ENCODE assay signal across 7 mouse cellular contexts in the genomic region with DNA sequence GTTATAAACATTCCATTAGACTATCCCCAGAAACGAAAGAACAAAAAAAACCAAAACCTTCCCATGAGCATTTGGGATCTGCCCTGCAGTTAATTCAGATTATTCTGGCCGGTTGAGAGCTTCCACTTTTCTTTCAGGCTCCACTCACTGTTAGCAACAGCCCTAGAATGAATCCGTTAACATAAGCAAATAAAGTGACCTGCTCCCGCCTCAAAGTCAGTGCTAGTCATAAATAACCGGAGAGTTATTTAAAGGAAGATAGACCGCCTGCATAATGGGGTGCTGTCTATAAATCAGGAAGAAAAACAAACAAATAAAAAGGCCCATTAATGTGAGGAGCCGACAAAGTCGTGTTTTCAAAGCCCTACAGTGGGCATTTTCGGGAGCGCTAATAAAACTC.
A peak's percentile ranks its signal among the peaks of the same experiment; 100 is the strongest.
DNase-seq lines count a peak whose midpoint lies in the region; ATAC-seq lines count a peak whose summit lies in the region.

No protein-coding gene starts in this region.

- no peak overlapping the region for H3K27ac ChIP-seq in lung, embryonic 16.5 days (ENCODE audit: low read length)
- H3K27ac ChIP-seq in forebrain, embryonic 15.5 days (replicated peaks), result no peak overlapping the region
- H3K27ac ChIP-seq in liver, embryonic 12.5 days, result no peak overlapping the region
- H3K27ac ChIP-seq in stomach, embryonic 14.5 days (ENCODE audit: low read length), result no peak overlapping the region

- no peaks in the 10 kb centered on the region for H3K9me3 ChIP-seq in lung, embryonic 16.5 days (ENCODE audit: control insufficient read depth, low read length)
- H3K9me3 ChIP-seq in forebrain, embryonic 15.5 days, result no peaks in the 10 kb centered on the region
- H3K9me3 ChIP-seq in liver, embryonic 12.5 days (replicated peaks), result no peaks in the 10 kb centered on the region
- no peaks in the 10 kb centered on the region for H3K9me3 ChIP-seq in stomach, embryonic 14.5 days (ENCODE audit: control insufficient read depth, low read depth, low read length)

- H3K9ac ChIP-seq in lung, embryonic 16.5 days (ENCODE audit: low read length), result peak overlapping the region; percentile 52
- H3K9ac ChIP-seq in forebrain, embryonic 15.5 days (replicated peaks), result no peak overlapping the region
- H3K9ac ChIP-seq in liver, embryonic 12.5 days, result no peak overlapping the region
- H3K9ac ChIP-seq in stomach, embryonic 14.5 days (replicated peaks; ENCODE audit: low read depth, low read length), result no peak overlapping the region

- H3K4me1 ChIP-seq in lung, embryonic 16.5 days (replicated peaks; ENCODE audit: control insufficient read depth, insufficient read depth, low read length), result peaks cover 9% of the 10 kb centered on the region
- peaks cover 9% of the 10 kb centered on the region; the same call in 1 of the 2 replicates for H3K4me1 ChIP-seq in forebrain, embryonic 15.5 days
- no peaks in the 10 kb centered on the region for H3K4me1 ChIP-seq in liver, embryonic 12.5 days
- peaks cover 3% of the 10 kb centered on the region for H3K4me1 ChIP-seq in stomach, embryonic 14.5 days (ENCODE audit: control insufficient read depth, insufficient read depth, low read length)

- H3K27me3 ChIP-seq in lung, embryonic 16.5 days (ENCODE audit: control insufficient read depth, insufficient read depth, low read depth, low read length), result peaks cover 8% of the 10 kb centered on the region
- H3K27me3 ChIP-seq in forebrain, embryonic 15.5 days, result peaks cover 6% of the 10 kb centered on the region; the same call in 1 of the 2 replicates
- peaks cover 39% of the 10 kb centered on the region for H3K27me3 ChIP-seq in liver, embryonic 12.5 days (replicated peaks)
- H3K27me3 ChIP-seq in stomach, embryonic 14.5 days (ENCODE audit: control insufficient read depth, insufficient read depth, low read length), result no peaks in the 10 kb centered on the region

- 3% methylated on average over 10 of the region's 10 CpGs for WGBS in lung, embryonic 16.5 days
- 5% methylated on average over 10 of the region's 10 CpGs for WGBS in forebrain, embryonic 15.5 days
- 20% methylated on average over 10 of the region's 10 CpGs for WGBS in liver, embryonic 12.5 days (ENCODE audit: insufficient replicate concordance)
- 4% methylated on average over 10 of the region's 10 CpGs for WGBS in stomach, embryonic 14.5 days

- ATAC-seq in lung, embryonic 16.5 days (ENCODE audit: low read depth), result peak; percentile 37; the same call in 1 of the 2 replicates
- no peak for ATAC-seq in forebrain, embryonic 15.5 days (replicated peaks)
- no peak for ATAC-seq in liver, embryonic 12.5 days
- no peak for ATAC-seq in stomach, embryonic 14.5 days (ENCODE audit: insufficient number of reproducible peaks, insufficient read depth, low FRiP score, low read depth)

- no peak for DNase-seq in lung, postnatal 25 days (ENCODE audit: low spot score)
- DNase-seq in urinary bladder, postnatal 10 days (ENCODE audit: low spot score), result no peak
- no peak for DNase-seq in cerebellum, postnatal 25 days

- peak overlapping the region; percentile 66 for H3K4me2 ChIP-seq in lung, embryonic 16.5 days (ENCODE audit: low read depth, low read length)
- peak overlapping the region; percentile 35 for H3K4me2 ChIP-seq in forebrain, embryonic 15.5 days (replicated peaks)
- peak overlapping the region; percentile 21 for H3K4me2 ChIP-seq in liver, embryonic 12.5 days
- peak overlapping the region; percentile 34 for H3K4me2 ChIP-seq in stomach, embryonic 14.5 days (replicated peaks; ENCODE audit: low read depth, low read length)

- no peaks in the 10 kb centered on the region for H3K36me3 ChIP-seq in lung, embryonic 16.5 days (ENCODE audit: control insufficient read depth, insufficient read depth, low read length)
- no peaks in the 10 kb centered on the region for H3K36me3 ChIP-seq in forebrain, embryonic 15.5 days
- no peaks in the 10 kb centered on the region for H3K36me3 ChIP-seq in liver, embryonic 12.5 days
- H3K36me3 ChIP-seq in stomach, embryonic 14.5 days (ENCODE audit: control insufficient read depth, insufficient read depth, low read length), result no peaks in the 10 kb centered on the region

- H3K4me3 ChIP-seq in lung, embryonic 16.5 days (ENCODE audit: low read length), result peak overlapping the region; percentile 40
- peak overlapping the region; percentile 21 for H3K4me3 ChIP-seq in forebrain, embryonic 15.5 days
- H3K4me3 ChIP-seq in liver, embryonic 12.5 days, result no peak overlapping the region
- peak overlapping the region; percentile 17 for H3K4me3 ChIP-seq in stomach, embryonic 14.5 days (ENCODE audit: low read depth, low read length)
